ENCODE assay signal across 1 mouse cellular context in the genomic region with DNA sequence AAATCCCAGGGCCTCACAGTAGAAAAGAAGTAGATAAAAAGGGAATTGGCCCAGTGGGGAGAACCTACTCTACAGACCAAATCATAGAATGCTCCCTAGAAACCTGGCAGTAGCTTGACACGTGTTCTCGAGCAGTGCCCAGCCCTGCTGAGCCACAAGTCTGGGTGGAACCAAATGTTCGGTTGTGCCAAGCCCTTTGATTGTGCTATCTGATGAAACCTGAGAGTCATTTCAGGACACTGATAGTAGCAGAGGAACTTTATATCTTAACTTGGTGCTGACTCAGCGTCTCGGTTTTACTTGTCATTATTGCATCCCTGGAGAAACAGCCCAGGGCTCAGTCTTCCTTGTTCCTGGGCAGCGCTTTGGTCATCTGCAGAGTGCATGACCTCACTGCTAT.
TF ChIP-seq lines count a peak whose summit lies in the region.

No protein-coding gene starts in this region.

TF ChIP-seq in MEL, 35 proteins besides CTCF, POLR2A, EP300 and RAD21 (continued from another document):
- TF ChIP-seq CHD1 (IDR thresholded peaks at IDR 0.05; ENCODE audit: low read depth, low read length) (no peak), ZC3H11A (IDR thresholded peaks at IDR 0.05; ENCODE audit: low read depth, low read length) (no peak), TCF12 (IDR thresholded peaks at IDR 0.05; ENCODE audit: low read depth, low read length) (peak; percentile 78), TBP (IDR thresholded peaks at IDR 0.05; ENCODE audit: low read depth, low read length) (no peak)
